Mouse (Mus musculus) CH12F3 (cell line): ENCODE data around the gene Olfr149.
"Not testable (repeated sequence)": the region's sequence is repeated elsewhere in the genome, so short reads cannot be mapped to it uniquely, and the experiment has no call there.

Experiments used
- in situ Hi-C: fragments of 300-500 bp; cut with MboI; formaldehyde crosslinking; loops from 2 replicates; pipeline ENCODE4 v1.14.3; 2020; ENCODE audit warnings: low sequenced_read_pairs

Gene Olfr149

GRCm38 (mm10) chr9:39707017-39707416 is at the start of gene Olfr149:
Gene Olfr149, minus strand, starts transcription at chr9:39707117.
- in situ Hi-C loops = no loop called here

- in situ Hi-C loops = no loop called here
Measured at GRCm38 (mm10) chr9:39746428-39746827, 39.5 kb upstream of the Olfr149 start.

- in situ Hi-C loops = no loop called here
Measured at GRCm38 (mm10) chr9:39745949-39746348, 39.0 kb upstream of the Olfr149 start, which contains the start of gene Olfr967. Gene Olfr967, plus strand, starts transcription at chr9:39746249.

GRCm38 (mm10) chr9:39740741-39741140 is 33.8 kb upstream of the Olfr149 start:
- in situ Hi-C loops = no loop called here

GRCm38 (mm10) chr9:39730678-39731077 is 23.8 kb upstream of the Olfr149 start, which contains the start of gene Olfr150:
Gene Olfr150, plus strand, starts transcription at chr9:39730978.
- in situ Hi-C loops = no loop called here

GRCm38 (mm10) chr9:39711053-39711452 is 4.1 kb upstream of the Olfr149 start, which contains the start of gene Olfr965:
Gene Olfr965, plus strand, starts transcription at chr9:39711353.
- in situ Hi-C loops = no loop called here

- in situ Hi-C loops = no loop called here
Measured at GRCm38 (mm10) chr9:39708958-39709357, 2.0 kb upstream of the Olfr149 start.

GRCm38 (mm10) chr9:39701123-39701522 is 5.8 kb downstream of the Olfr149 start:
- in situ Hi-C loops = not testable (repeated sequence)

GRCm38 (mm10) chr9:39679280-39679679 is 27.6 kb downstream of the Olfr149 start:
- in situ Hi-C loops = no loop called here

GRCm38 (mm10) chr9:39678557-39678956 is 28.4 kb downstream of the Olfr149 start:
- in situ Hi-C loops = no loop called here

- in situ Hi-C loops = no loop called here
Measured at GRCm38 (mm10) chr9:39674820-39675219, 32.1 kb downstream of the Olfr149 start.

GRCm38 (mm10) chr9:39669723-39670122 is 37.2 kb downstream of the Olfr149 start:
- in situ Hi-C loops = no loop called here

GRCm38 (mm10) chr9:39666905-39667304 is 40.0 kb downstream of the Olfr149 start, which contains the start of gene Olfr963:
Gene Olfr963, plus strand, starts transcription at chr9:39667205.
- in situ Hi-C loops = no loop called here

- in situ Hi-C loops = no loop called here
Measured at GRCm38 (mm10) chr9:39654756-39655396, 52.0 kb downstream of the Olfr149 start.
